Comparison of ENCODE assay signal across 16 mouse cellular contexts in the genomic region with DNA sequence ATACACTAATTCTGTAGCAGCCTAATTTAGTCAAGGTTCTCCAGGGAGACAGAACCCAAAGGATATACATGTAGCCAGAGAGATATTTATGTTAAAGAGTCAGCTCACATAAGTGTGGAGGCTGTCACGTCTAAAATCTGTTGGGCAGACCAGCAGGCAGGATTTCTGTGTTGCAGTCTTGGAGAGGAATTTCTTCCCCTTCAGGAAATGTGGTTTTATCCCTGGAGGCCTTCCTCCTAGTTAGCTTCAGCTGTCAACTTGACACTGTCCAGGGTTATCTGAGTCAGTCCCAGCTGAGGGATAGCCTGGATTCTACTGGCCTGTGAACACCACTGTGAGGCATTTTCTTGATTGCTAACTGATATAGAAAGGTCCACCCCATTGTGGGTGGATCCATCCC. TPM values are rescaled to one million over a fixed set of nuclear protein-coding genes. Genes with fewer than 3 reads are reported as not detected.
DNase-seq lines count a peak whose midpoint lies in the region; ATAC-seq lines count a peak whose summit lies in the region.
"Had no signal": no experiment of that assay in that cellular context is flagged by ENCODE, and none has a peak within 500 bp of the region (broad histone marks: within the 10 kb centered on the region; RNA-seq: fewer than 3 reads in every experiment).

No protein-coding gene starts in this region.

- H3K4me1 ChIP-seq in heart, embryonic 13.5 days: peaks cover 19% of the 10 kb centered on the region
- H3K4me1 ChIP-seq in stomach, embryonic 15.5 days: no peaks in the 10 kb centered on the region
- no peaks in the 10 kb centered on the region for H3K4me1 ChIP-seq in liver, embryonic 12.5 days
- H3K4me1 ChIP-seq: embryonic facial prominence, embryonic 12.5 days had no signal

- H3K27ac ChIP-seq in heart, embryonic 13.5 days (replicated peaks): peak overlapping the region; percentile 77
- peak overlapping the region; percentile 13; the same call in 1 of the 2 replicates for H3K27ac ChIP-seq in stomach, embryonic 15.5 days
- no peak overlapping the region for H3K27ac ChIP-seq in liver, embryonic 12.5 days
- H3K27ac ChIP-seq: embryonic facial prominence, embryonic 12.5 days; hindbrain, postnatal 0 days had no signal

- H3K4me2 ChIP-seq in heart, embryonic 13.5 days: no peak overlapping the region
- H3K4me2 ChIP-seq in stomach, embryonic 15.5 days: no peak overlapping the region
- H3K4me2 ChIP-seq in liver, embryonic 12.5 days: no peak overlapping the region
- H3K4me2 ChIP-seq: embryonic facial prominence, embryonic 12.5 days had no signal

- H3K9ac ChIP-seq in heart, embryonic 13.5 days: no peak overlapping the region
- no peak overlapping the region for H3K9ac ChIP-seq in stomach, embryonic 15.5 days
- H3K9ac ChIP-seq in liver, embryonic 12.5 days: no peak overlapping the region
- H3K9ac ChIP-seq: embryonic facial prominence, embryonic 12.5 days; liver, postnatal 0 days had no signal

- ATAC-seq in heart, embryonic 13.5 days (ENCODE audit: extremely low read depth, insufficient number of reproducible peaks, low FRiP score, low TSS enrichment): peak; percentile 68; the same call in 1 of the 2 replicates
- ATAC-seq in stomach, embryonic 15.5 days (ENCODE audit: insufficient read depth, low FRiP score, low read depth): peak; percentile 31; the same call in 1 of the 2 replicates
- no peak for ATAC-seq in liver, embryonic 12.5 days
- ATAC-seq: forebrain, embryonic 14.5 days; hindbrain, postnatal 0 days; liver, postnatal 0 days had no signal

- no peaks in the 10 kb centered on the region for H3K27me3 ChIP-seq in heart, embryonic 13.5 days (replicated peaks)
- no peaks in the 10 kb centered on the region for H3K27me3 ChIP-seq in stomach, embryonic 15.5 days (replicated peaks)
- H3K27me3 ChIP-seq in liver, embryonic 12.5 days (replicated peaks): no peaks in the 10 kb centered on the region
- H3K27me3 ChIP-seq: embryonic facial prominence, embryonic 12.5 days had no signal

- H3K9me3 ChIP-seq in heart, embryonic 13.5 days: no peaks in the 10 kb centered on the region
- H3K9me3 ChIP-seq in stomach, embryonic 15.5 days: no peaks in the 10 kb centered on the region
- H3K9me3 ChIP-seq in liver, embryonic 12.5 days (replicated peaks): no peaks in the 10 kb centered on the region
- H3K9me3 ChIP-seq: embryonic facial prominence, embryonic 12.5 days had no signal

- 3% methylated on average over 1 of the region's 1 CpGs for WGBS in heart, embryonic 13.5 days
- WGBS in stomach, embryonic 15.5 days: 28% methylated on average over 1 of the region's 1 CpGs
- 19% methylated on average over 1 of the region's 1 CpGs for WGBS in liver, embryonic 12.5 days (ENCODE audit: insufficient replicate concordance)

- H3K36me3 ChIP-seq in heart, embryonic 13.5 days: no peaks in the 10 kb centered on the region
- no peaks in the 10 kb centered on the region for H3K36me3 ChIP-seq in stomach, embryonic 15.5 days
- H3K36me3 ChIP-seq in liver, embryonic 12.5 days: no peaks in the 10 kb centered on the region
- H3K36me3 ChIP-seq: embryonic facial prominence, embryonic 12.5 days had no signal

- H3K4me3 ChIP-seq in heart, embryonic 13.5 days: no peak overlapping the region
- H3K4me3 ChIP-seq in stomach, embryonic 15.5 days (replicated peaks): no peak overlapping the region
- H3K4me3 ChIP-seq in liver, embryonic 12.5 days: no peak overlapping the region
- H3K4me3 ChIP-seq: embryonic facial prominence, embryonic 12.5 days had no signal

- DNase-seq in embryo, embryonic 10 days (ENCODE audit: low spot score): peak; percentile 42
- no peak for DNase-seq in embryo, embryonic 9.5 days (ENCODE audit: extremely low spot score)
- peak; percentile 15 for DNase-seq in embryo, embryonic 10.5 days (ENCODE audit: low spot score)
- no peak for DNase-seq in cerebellum, postnatal 4 days (ENCODE audit: low spot score in 2 of 2)
- DNase-seq in right cerebral cortex, postnatal 36 days (ENCODE audit: low spot score in 2 of 2): no peak
- DNase-seq: adrenal gland, postnatal 36 days; B cell, adult 2 months; cerebellum, adult 11-12 months; gastrocnemius, postnatal 36 days; liver, postnatal 0 days had no signal

RNA-seq across cellular contexts. Expression of a gene that starts 18.9 kb away (rescaled TPM):
- polyA plus RNA-seq in heart, embryonic 13.5 days (2015; fragmentation: Nextera tagmentation; extraction: Ambion mirVana): 5.3 and 6.7 TPM in 2 replicates
- polyA plus RNA-seq in stomach, embryonic 15.5 days (2015; fragmentation: Nextera tagmentation; extraction: Ambion mirVana): 8.9 and 9.8 TPM in 2 replicates
- polyA plus RNA-seq in liver, embryonic 12.5 days (2016; fragmentation: Nextera tagmentation; extraction: Ambion mirVana): 10.2 and 10.4 TPM in 2 replicates

Comparison
In these comparisons a context has a peak if more than half of its experiments do, and no peak if none do; other contexts are left out.
1. DNase-seq: peak in embryo, embryonic 10 days (single experiment) and embryo, embryonic 10.5 days (single experiment); none in embryo, embryonic 9.5 days (single experiment), cerebellum, postnatal 4 days (0 of 2) and right cerebral cortex, postnatal 36 days (0 of 2).